Mouse (Mus musculus) layer of hippocampus, postnatal 14 days (tissue): Measurements from ENCODE around the gene Hs3st5. TPM values are rescaled to one million over a fixed set of nuclear protein-coding genes. Genes with fewer than 3 reads are reported as not detected.

ENCODE experiments used
- DNase-seq, 2 experiments: peaks; one replicate each; pipeline ENCODE4 v3.0.0; 2021 to 2022; ENCODE audit warnings: low spot score in 2 of 2, mixed read lengths in 1 of 2
- total RNA-seq, 2 experiments: library from RNA; stranded (reverse); gene quantifications; 2 replicates each; pipeline ENCODE4 v1.2.3; 2021

The Hs3st5 gene
- total RNA-seq, 2 experiments from 2014 or later: 2.3 to 3.6 TPM

DNA sequence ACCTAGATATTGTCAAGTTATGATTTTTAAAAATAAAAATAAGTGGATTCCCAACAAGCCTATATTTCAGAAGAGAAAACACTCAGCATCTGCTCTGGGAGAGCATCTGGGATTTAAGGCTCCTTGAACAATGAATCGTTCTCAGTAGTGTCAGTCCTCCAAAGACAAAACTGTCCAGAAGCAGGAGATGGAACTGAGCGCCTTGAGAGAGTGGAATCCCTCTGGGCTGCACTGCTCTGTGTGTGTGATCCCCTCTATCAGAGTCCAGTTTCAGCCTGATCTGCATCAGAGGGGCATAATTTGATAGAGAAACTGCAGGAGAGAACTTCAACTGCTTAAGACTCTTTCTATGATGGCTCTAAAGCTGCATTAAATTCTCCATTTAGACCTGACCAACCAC is 49.5 kb downstream of the Hs3st5 start:
- DNase-seq: no peak

- DNase-seq: no peak
Measured at GRCm38 (mm10) chr10:36557673-36558072, 51.1 kb downstream of the Hs3st5 start.

DNA sequence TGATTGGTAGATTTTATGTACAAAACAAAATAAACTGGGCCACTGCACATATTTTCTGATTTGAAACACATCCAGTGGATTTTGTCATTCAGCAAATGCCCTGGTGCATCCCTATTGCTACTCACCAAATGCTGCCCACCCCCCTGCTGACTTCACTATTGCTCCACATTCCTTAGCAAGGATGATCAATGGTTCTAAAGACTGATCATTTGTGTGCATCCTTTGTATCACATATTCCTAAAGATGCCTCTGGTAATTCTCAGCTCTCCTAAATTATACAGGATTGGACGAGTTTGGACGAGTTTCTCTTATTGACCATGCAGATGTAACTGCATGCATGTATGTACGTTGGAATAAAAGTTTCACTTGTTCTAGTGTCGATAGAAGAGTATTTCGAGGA is 52.1 kb downstream of the Hs3st5 start:
- no peak for DNase-seq

DNA sequence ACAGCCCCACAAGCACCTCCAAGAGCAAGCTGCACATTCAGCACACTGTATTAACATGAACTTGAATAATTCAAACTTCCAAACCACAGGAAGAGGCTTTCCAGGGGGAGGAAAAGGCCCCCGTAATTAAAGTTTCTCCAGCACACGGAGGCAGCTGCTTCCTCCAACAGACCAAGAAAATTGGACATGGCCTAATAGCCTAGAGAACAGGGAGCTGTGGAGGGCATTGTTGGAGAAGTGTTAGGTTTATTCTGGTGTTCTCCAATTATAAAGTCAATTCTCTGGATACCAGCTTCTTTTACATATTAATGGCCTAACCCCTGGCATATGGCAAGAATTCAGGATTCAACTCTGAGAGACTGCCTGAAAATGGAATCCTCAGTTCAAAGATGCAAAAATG is 60.6 kb downstream of the Hs3st5 start:
- no peak for DNase-seq

DNA sequence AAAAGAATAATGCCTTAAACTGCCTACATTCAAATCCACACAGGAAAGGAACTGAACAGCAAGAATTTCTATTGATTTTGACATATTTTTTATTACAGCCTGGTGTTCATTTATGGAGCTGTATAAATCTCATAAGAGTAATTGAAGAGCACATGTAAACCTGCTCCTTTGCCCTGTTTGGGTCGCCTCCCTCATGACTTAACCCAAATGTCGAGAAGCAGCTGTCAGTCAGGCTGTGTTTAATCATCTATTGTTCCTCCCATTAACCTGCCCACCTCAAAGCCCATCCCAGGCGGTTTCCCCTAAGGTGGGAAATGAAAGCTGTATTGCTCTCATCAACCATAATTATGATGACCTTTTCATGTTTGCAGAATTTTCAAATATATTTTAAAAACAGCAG is 65.9 kb downstream of the Hs3st5 start:
- no peak for DNase-seq

DNA sequence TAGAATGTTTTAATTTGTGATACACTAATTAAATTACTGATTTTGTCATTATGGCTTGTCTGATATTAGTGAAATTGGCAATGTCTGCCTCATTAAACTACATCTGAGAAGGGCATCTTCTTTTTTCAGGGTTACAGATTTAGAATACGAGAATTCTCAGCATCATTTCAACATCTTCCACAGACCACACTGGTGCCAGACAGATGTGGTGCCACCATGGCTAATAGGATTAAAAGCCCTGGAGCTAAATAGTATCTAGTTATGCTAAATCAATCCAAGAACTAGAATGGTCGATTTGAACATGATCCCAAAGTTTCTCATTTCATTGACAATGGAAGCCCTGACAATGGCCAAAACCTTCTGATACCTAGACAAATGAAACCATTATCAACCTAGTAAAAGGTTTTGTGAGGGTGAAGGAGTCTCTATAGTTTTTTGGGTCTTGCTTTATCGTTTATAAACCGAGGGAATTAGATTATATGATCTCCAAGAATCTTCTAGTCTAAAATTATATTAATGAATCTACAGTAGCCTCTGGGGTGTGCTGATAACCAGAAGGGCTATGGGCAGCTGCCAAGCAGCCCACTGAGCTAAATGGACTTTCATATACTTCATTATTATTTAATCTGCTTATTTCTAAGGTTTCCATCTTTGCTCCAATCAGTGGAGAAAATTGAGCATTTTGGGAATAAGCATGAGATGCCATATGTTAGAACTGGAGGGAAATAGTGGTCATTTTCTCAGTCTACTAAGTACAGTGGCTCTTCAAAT is 71.9 kb downstream of the Hs3st5 start:
- DNase-seq: no peak

DNA sequence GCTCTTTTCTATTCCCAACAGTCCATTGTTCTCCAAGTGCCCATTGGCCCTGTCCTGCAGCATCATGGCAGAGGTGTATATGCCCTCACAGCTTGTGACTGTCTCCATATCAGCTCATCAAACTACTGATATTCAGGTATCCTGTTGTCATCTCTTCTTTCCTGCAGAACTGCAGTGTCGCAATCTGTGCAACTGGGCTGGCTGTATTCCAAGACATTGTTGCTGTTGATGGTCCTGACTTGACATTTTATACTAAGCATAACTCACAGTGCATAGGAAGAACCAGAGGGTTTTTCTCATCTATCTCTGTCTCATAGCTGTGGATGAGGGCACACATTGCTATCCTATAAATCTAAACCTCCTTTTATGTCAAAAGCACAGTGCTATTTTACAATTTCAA is 103.8 kb downstream of the Hs3st5 start:
- DNase-seq: no peak

DNA sequence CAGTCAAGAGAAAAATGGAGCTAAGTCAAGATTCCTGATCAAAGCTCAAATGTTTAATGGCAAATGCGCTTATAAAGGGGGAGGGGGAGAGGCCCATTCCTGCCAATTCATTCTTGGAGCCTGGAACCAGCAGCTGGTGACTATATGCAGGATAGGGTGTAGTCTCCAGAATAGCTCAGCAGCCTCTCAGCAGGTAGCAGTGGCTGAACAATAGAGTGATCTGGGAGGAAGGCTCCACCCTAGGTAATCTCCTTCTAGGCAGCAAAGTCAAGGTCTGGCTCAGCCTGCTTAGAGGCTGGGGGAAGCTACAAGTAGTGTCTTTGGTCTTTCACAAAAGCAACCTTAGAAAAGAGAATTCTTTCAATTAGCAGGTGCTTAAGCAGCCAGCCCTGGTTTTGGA is 104.8 kb downstream of the Hs3st5 start:
- DNase-seq: peak in 1 of 2 experiments; percentile 5

DNA sequence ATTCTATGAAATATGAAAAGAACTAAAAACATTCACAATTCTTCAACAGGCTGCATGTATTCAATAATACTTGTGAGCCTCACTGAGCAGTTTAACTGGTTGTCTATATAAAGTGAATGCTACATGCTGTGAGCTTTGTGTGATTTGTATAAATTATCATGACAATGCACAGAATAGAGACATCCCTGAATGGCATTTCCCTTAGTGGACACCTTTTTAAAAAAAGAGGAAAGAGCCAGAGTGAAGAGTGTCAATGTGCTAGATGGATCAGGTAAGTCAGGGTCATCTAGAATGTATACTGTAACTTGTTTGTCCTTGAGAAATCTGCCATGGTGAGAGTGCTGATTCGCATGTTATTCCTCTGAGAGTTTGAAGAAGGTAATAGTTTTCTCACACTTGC is 116.4 kb downstream of the Hs3st5 start:
- DNase-seq: no peak

GRCm38 (mm10) chr10:36627952-36628351 is 121.3 kb downstream of the Hs3st5 start:
- DNase-seq: no peak

GRCm38 (mm10) chr10:36631746-36632145 is 125.1 kb downstream of the Hs3st5 start:
- DNase-seq: no peak

- DNase-seq: no peak
Measured at GRCm38 (mm10) chr10:36650653-36651052, 144.0 kb downstream of the Hs3st5 start.

GRCm38 (mm10) chr10:36713974-36714373 is 207.4 kb downstream of the Hs3st5 start:
- no peak for DNase-seq

- DNase-seq: no peak
Measured at GRCm38 (mm10) chr10:36726239-36726638, 219.6 kb downstream of the Hs3st5 start.

DNA sequence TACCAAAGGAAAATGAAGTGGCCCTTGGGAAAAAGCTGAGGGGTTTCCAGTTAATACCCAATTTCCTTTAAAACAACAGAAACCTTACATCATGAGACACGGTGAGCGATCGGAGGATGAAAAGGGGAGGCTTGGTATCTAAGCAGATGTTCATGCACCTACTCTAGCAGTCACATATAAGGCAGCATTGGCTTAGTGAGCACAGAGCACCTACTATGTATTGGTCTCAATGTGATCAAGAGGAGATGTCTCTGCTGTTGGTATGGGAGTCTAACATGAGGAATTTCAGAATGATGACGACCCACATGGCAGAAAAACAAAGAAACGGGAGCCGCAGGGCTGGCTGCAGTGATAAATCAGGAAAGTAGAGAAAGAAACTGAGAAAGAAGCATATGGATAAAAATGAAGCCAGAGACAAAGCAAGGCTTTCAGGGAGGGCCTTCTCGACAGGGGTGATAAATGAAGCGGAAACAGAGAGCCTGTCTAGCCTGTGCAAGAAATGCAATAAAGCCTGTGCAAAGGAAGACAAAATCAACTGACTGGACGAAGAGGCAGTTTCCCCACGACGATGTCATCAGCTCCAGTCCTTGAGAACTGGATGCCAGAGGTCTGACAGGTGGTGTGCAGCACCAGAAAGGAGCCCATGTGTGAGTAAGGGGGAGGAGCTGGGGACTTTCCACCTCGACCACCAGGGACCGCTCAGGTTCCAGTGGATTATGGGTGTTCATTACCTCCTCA is 222.9 kb downstream of the Hs3st5 start:
- no peak for DNase-seq

DNA sequence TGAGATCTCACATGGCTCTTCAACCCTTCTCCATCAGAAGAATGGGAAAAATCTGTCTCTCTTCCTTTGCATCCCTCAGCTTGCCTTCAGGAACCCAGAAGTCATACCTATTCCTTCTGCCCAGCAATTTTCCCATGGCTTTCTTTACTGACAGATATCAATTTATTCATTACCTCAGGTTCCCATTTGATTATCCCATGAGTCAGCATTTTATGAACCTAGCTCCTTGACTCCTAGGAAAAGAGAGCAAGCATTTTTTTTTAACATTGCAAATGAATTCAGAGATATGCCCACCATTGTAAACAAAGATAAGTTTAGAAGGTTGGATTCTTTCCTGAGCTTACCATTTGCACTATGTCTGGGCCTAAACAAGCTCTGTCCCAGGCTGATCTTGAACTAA is 232.8 kb downstream of the Hs3st5 start:
- no peak for DNase-seq

DNA sequence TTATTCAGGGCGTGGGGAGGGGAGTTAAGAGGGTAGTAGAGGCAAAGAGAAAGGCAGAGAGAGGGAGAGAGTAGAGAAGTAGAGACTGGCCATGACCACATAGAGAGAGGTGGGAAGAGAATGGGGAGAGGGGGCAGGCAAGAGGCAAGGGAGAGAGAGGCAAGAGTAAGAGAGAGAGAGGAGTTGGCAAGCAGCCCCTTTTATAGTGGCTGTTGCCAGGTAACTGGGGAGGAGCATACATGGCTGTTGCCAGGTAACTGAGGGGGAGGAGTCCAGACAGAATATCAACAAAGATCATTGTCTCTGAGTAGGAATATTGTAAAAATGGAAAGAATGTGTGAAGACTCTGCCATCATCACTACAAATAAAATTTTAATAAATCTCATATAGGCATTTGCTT is 243.4 kb downstream of the Hs3st5 start:
- DNase-seq: no peak

GRCm38 (mm10) chr10:36754471-36754870 is 247.9 kb downstream of the Hs3st5 start:
- DNase-seq: no peak

- DNase-seq: no peak
Measured at GRCm38 (mm10) chr10:36773595-36773994, 267.0 kb downstream of the Hs3st5 start.

DNA sequence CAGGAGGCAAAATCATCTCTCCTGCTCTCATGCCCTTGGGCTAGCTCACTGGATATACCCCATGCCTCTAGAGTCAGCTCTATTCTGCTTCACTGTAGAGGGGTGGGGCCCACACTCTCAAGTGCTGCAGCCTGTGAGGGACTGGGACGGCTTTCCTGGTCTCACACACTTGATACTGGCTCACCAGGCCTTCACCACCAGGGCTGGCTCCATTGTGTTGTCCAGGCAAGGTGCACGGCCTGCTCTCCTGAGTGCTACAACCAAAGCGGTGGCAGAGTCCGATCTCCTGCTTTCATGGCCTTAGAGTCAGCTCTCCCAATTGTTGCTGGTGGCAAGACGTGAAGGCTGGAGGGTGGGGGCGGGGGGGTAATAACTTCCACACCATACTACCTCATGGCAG is 268.3 kb downstream of the Hs3st5 start:
- no peak for DNase-seq

- no peak for DNase-seq
Measured at GRCm38 (mm10) chr10:36781641-36782040, 275.0 kb downstream of the Hs3st5 start.

DNA sequence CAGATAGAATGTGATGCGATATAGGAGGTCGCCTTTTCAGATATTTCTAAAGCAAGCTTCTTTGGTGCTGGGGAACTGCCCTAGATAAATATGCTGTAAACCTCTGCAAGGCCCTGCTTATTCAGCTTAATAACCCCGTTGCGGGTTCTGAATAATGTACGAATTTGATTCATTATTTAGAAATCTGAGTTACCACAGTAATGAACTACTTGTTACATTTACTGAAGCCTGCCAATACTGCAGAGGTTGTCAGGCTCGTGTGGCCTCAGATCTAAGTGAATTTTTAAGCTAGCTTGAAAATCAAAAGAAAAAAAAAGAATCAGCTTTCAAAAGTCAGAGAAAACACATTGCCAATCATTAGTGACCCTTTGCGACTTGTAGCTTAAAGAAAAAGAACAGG is 280.4 kb downstream of the Hs3st5 start:
- DNase-seq: no peak

DNA sequence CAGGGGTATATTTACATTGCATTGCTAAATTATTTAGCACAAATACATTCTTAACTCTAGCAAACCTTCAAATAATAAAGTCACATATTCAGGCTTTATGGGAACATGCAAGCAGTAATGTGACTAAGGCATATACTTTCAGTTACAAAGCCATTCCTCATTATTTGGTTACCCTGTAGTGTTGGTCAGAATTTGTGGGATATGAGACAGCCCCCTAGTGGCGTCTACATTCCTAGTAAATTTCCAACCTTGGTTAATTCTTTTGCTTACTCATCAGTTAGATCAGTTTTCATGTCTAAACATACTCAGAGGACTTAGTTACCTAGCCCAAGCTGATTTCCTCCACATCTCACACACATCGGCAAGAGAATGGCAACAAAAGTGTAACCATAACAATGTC is 285.2 kb downstream of the Hs3st5 start:
- DNase-seq: peak in 1 of 2 experiments; percentile 36
